Mouse (Mus musculus) erythroblast, adult 5-6 weeks (primary cell): ENCODE measurements around the gene Cd83. TPM values are rescaled to one million over a fixed set of nuclear protein-coding genes. Genes with fewer than 3 reads are reported as not detected.

Experiments
- ATAC-seq: replicated peaks from 2 replicates; pipeline ENCODE4 v1.8.0; 2016; ENCODE audit warnings: moderate number of reproducible peaks, mild to moderate bottlenecking, moderate TSS enrichment, inconsistent platforms; ENCODE audit not compliant: poor library complexity, low FRiP score, severe bottlenecking
- total RNA-seq, 2 experiments: library from RNA; stranded (forward) in 1 of 2; stranded (reverse) in 1 of 2; fragments of 150-400 nt in 1 of 2; fragments of 200-764, 138-1000 nt in 1 of 2; gene quantifications; 2 replicates each; pipeline versions ENCODE4 v1.2.3 to v1.2.4; 2015 to 2017; ENCODE audit warnings: low replicate concordance in 2 of 2

Gene Cd83
- total RNA-seq (2015; ENCODE audit: low replicate concordance) = not detected in 2 replicates
- 0.77 TPM in 1 of 2 replicates, not detected in the other for total RNA-seq (2017; ENCODE audit: low replicate concordance)

- ATAC-seq = no peak
Observed at GRCm38 (mm10) chr13:43784725-43785711, at the start of gene Cd83. TSS of gene Cd83 (plus strand) at chr13:43784775.

DNA sequence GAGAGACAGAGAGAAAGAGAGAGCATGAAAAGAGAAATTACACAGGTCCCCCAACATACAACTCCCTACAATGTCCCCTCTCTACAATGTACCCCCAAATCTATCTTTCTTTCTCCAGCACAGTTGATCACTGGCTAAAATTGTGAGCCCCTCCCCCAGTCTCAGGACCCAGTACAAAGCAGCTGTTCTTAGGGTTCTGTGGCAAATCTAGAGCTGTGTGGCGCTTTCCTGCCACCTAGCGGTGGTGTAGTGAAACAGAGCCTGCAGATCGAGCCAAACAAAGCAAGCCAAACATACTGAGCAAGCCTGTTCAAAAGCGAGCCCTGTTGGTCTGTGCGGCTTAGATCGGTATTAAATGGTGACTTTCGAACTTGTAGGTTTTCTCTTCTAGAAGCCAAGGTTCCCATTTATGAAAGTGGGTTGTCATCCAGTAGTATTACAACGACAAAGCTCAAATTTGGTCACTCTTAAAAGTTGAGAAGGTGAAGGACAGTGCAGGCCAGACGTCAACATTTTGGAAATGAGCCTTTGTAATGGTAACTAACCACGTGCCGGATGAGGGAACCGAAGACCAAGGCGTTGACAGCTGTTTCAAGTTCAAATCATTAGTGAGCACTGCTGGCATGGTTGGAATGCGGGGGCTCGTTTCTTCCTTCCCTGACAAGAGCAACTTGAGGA, 44.8 kb upstream of the Cd83 start:
- ATAC-seq = no peak

- ATAC-seq = no peak
Observed at GRCm38 (mm10) chr13:43740276-43740608, 44.3 kb upstream of the Cd83 start.

GRCm38 (mm10) chr13:43742677-43743076, 41.9 kb upstream of the Cd83 start:
- no peak for ATAC-seq

DNA sequence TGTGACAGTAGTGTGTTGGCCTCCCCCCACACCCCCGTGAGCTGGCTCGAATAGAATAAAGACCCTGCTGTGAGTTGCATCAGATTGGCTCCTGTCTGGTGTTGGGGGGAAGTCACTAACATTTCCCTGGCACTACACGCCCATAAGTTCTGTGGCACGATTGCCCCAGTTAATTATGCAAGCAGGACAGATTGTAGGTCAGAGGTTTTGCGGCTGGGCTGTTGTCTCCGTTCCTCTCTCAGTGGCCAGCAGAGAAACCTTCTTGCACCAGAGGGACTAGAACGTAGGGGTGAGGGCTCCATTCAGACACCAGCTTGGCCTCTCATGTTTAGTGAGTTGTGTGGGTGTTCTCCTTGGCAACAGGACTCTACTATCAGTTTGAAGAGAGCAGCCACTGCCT, 40.3 kb upstream of the Cd83 start:
- ATAC-seq = no peak

DNA sequence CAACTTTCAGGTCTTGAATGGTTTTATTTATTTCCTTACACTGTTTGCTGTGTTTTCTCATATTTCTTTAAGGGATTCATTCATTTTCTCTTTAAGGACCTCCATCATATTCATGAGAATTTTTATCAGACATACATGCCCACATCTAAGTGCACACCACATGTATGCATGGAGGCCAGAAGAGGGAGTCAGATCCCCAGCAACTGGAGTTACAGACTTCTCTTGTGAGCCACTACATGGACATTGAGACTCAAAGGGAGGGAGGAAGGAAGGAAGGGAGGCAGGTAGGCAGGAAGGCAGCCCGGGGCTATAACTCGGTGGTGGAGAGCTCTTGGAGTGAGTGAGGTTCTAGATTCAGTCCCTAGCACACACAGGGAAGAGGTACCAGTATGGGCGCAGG, 34.3 kb upstream of the Cd83 start:
- no peak for ATAC-seq

- ATAC-seq = no peak
Observed at GRCm38 (mm10) chr13:43750966-43751365, 33.6 kb upstream of the Cd83 start.

DNA sequence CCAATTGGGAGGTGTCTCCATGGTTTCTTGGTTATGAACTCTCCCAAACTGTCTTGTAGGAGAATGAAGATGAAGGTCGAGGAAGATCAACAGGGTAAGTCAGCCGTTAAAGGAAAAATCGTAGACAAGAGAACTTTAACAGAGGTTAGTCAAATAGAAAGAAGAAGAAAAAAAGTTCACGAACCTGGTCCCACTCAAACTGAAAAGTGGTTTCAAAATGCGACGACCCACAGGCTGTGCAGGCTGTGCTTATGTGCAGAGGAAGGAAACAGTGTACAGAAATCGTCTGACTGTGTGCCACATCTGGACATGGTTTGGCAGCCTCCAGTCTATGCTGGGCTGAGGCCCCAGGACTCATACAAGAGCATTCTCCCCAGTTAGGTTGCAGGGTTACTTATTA, 32.2 kb upstream of the Cd83 start:
- no peak for ATAC-seq

DNA sequence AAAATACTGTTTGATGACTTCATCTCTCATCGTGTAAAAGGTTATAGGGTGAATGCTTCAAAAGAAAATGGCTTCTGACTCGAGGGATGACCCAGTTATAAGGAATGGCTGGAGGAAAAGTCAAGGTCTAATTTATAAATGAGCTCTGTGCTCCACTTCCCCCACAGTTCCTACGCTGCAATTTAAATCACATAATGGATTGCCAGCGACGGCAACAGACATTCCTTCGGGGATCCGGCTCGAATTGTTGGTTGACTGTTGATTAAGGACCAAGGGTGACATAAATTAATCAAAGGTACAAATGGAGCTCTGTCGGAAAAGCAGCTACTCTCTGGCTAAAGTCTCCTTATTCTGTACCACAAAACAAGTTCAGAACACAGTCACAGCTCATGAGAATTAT, 30.9 kb upstream of the Cd83 start:
- ATAC-seq = no peak

- no peak for ATAC-seq
Observed at GRCm38 (mm10) chr13:43754455-43755128, 30.0 kb upstream of the Cd83 start.

DNA sequence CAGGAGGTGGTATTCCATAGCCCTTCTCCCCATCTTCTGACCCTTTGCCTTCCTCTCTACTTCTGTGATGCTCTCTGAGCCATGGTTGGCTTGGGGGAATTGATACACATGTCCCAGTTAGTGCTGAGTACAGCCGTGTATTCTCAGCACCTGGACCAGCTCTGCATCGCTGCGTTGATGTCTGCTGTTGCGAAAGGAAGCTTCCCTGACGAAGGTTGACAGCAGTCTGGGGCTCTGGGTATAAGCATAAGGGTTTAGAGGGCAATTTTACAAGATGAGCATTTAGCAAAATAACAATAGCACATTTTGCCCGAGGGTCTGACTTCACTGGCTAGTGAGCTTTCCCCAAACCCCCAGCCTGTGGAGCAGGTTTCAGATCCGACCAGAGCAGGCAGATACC, 29.0 kb upstream of the Cd83 start:
- ATAC-seq = no peak

GRCm38 (mm10) chr13:43761156-43761855, 23.3 kb upstream of the Cd83 start:
- no peak for ATAC-seq

DNA sequence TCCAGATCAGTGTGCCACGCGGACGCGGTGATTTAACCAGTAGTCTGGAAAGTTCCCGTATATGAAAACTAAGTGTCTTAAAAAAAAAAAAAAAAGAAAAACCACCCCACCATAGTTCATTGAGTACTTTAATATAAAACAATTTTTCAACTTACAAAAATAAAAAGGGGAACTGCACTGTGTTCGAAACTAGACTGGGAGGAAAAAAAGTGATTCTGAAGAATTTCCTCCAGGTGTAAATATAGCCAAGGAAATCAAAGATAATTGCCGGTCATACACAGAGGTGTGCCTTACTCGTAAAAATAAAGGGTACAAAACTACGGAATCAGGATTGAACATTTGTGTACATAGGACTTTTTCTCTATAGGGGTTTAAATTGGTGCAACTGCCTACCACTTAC, 21.7 kb upstream of the Cd83 start:
- ATAC-seq = no peak

GRCm38 (mm10) chr13:43763301-43763994, 21.1 kb upstream of the Cd83 start:
- no peak for ATAC-seq

GRCm38 (mm10) chr13:43763995-43764579, 20.5 kb upstream of the Cd83 start:
- no peak for ATAC-seq

- ATAC-seq = no peak
Observed at GRCm38 (mm10) chr13:43765293-43765814, 19.2 kb upstream of the Cd83 start.

DNA sequence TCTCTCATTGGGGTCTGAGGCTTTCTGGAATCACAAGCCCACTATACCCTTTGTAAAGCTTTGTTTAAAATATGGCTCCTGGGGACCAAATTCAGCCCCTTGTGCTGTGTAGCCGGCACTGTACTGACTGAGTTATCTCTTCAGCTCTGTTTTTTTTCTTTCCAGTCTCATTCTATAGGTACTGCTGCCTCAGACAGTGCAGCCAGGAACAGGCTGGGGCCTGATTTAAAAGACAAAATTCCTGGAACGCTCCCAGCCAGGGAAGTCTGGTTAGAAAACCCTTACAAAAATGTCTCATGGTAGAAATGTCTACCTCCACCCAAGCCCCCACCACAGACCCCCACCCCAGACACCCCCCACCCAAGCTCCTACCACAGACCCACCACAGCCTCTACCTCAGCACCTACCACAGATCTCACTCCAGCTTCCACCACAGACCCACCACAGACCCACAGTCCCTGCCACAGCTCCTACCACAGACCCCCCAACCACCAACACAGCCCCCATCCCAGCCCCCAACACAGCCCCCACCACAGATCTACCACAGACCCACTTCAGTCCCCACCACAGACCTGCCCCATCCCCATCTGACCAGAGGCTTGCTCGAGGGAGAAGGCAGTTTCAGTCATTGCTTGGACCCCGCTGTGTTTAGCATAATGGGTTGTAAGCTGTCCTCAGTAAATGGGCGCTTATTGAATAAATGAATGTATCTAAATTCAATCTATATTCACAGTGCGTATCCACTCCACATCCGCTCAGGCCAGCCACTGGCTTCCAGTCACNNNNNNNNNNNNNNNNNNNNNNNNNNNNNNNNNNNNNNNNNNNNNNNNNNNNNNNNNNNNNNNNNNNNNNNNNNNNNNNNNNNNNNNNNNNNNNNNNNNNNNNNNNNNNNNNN, 17.5 kb upstream of the Cd83 start:
- no peak for ATAC-seq

DNA sequence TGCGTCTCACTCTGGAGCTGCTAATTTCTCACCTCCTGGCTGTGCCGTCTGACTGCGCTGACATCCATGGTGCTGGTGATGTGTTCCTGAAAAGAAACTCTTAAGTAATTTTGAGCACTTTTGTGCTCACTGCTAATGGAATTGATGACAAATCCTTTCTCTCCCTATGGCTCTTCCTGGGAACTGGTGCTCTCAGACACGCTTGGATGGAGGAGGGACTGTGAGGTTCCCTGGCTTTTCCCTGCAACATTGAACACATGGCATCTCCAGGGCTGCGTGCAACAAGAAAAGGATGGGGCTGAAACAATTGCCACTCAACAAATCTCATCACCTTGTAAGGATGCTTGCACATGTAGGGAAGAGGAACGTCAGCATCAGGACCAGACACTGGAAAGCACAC, 11.6 kb upstream of the Cd83 start:
- ATAC-seq = no peak
